Mouse (Mus musculus) heart, embryonic 14.5 days (tissue): ENCODE data around the gene Gpr84. TPM values are rescaled to one million over a fixed set of nuclear protein-coding genes. Genes with fewer than 3 reads are reported as not detected.

ENCODE experiments used
- ATAC-seq: fragments of 200-750 bp; cut with Nextera tagmentation; 2 replicates; pipeline ENCODE4 v1.8.0; 2017; ENCODE audit warnings: low read depth, moderate TSS enrichment; ENCODE audit not compliant: insufficient number of reproducible peaks, insufficient read depth, low FRiP score
- H3K27ac ChIP-seq, 2 experiments: fragments of 200-500 bp in 1 of 2; fragments of 300-500 bp in 1 of 2; sonication (generic) in 1 of 2; replicated peaks in 1 of 2; 2 replicates each; pipeline ENCODE4 v1.5.1; 2012 to 2014; ENCODE audit warnings: low read depth in 2 of 2, low read length in 2 of 2, control low read depth in 1 of 2, mild to moderate bottlenecking in 1 of 2, mixed read lengths in 1 of 2; ENCODE audit not compliant: control insufficient read depth in 1 of 2, insufficient read depth in 1 of 2
- H3K27me3 ChIP-seq: fragments of 300-500 bp; sonication (generic); 2 replicates; pipeline ENCODE4 v1.6.1; 2014; ENCODE audit warnings: mild to moderate bottlenecking, low read length, control low read depth; ENCODE audit not compliant: control insufficient read depth, insufficient read depth
- H3K36me3 ChIP-seq: fragments of 300-500 bp; sonication (generic); 2 replicates; pipeline ENCODE4 v1.6.1; 2014; ENCODE audit warnings: mild to moderate bottlenecking, control low read depth, low read length, mixed read lengths; ENCODE audit not compliant: control insufficient read depth, insufficient read depth
- H3K4me1 ChIP-seq, 2 experiments: fragments of 200-500 bp in 1 of 2; fragments of 300-500 bp in 1 of 2; sonication (generic) in 1 of 2; 2 replicates each; pipeline ENCODE4 v1.6.1; 2012 to 2014; ENCODE audit warnings: low read length in 2 of 2, control low read depth in 1 of 2, mixed read lengths in 1 of 2; ENCODE audit not compliant: control insufficient read depth in 2 of 2, insufficient read depth in 2 of 2
- H3K4me2 ChIP-seq: fragments of 300-500 bp; sonication (generic); 2 replicates; pipeline ENCODE4 v1.6.1; 2014; ENCODE audit warnings: mild to moderate bottlenecking, low read length
- H3K4me3 ChIP-seq, 2 experiments: fragments of 200-500 bp in 1 of 2; fragments of 300-500 bp in 1 of 2; sonication (generic) in 1 of 2; 2 replicates each; pipeline ENCODE4 v1.5.1; 2012 to 2014; ENCODE audit warnings: low read length in 2 of 2, mild to moderate bottlenecking in 2 of 2, control low read depth in 1 of 2, low read depth in 1 of 2, moderate library complexity in 1 of 2; ENCODE audit not compliant: control insufficient read depth in 1 of 2, insufficient read depth in 1 of 2
- H3K9ac ChIP-seq: fragments of 300-500 bp; sonication (generic); 2 replicates; pipeline ENCODE4 v1.6.1; 2014; ENCODE audit warnings: mild to moderate bottlenecking, low read length
- H3K9me3 ChIP-seq: fragments of 300-500 bp; sonication (generic); 2 replicates; pipeline ENCODE4 v1.6.1; 2016; ENCODE audit warnings: low read length, control low read depth; ENCODE audit not compliant: control insufficient read depth
- WGBS: fragments of 180-500 bp; shearing (Covaris S2); extraction: QIAGEN DNeasy Blood & Tissue Kit; methylation state at CpG from one replicate; pipeline ENCODE4 v1.1.7; 2014; 5-methylcytosine and 5-hydroxymethylcytosine counted together
- polyA plus RNA-seq: library from polyadenylated mRNA; unstranded; fragments of >200 nt; fragmentation: Nextera tagmentation; extraction: Ambion mirVana; gene quantifications from 2 replicates; pipeline ENCODE4 v1.2.1, GENCODE M21; 2014

Gene Gpr84
- polyA plus RNA-seq, 1 experiment from 2014 or later, result 0.11 TPM

DNA sequence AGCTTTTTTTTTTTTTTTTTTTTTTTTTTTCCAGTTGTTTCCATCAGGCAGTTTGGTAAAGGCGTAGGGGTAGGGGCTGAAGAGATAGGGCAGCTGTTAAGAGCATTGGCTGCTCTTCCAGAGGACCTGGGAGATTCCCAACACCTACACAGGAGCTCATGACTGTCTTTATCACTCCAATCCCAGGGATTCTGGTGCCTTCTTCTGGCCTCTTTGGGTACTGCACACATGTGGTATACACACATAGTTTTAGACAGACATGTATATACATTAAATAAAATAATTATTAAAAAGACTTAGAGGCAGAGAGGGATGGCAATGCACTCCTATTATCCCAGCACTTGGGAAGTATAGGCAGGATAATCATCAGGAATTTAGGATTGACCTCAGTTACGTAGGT is 17.0 kb downstream of the Gpr84 start:
- no peak overlapping the region for H3K27ac ChIP-seq
- no peak overlapping the region for H3K9ac ChIP-seq
- WGBS, result 97% methylated on average over 2 of the region's 2 CpGs
- H3K4me1 ChIP-seq, result peaks cover 0 to 7% of the 10 kb centered on the region in 2 experiments; a peak in 2 of 4 replicates
- no peak for ATAC-seq
- H3K4me2 ChIP-seq, result no peak overlapping the region
- peaks cover 78% of the 10 kb centered on the region for H3K36me3 ChIP-seq
- H3K4me3 ChIP-seq, result no peak overlapping the region
- H3K27me3 ChIP-seq, result no peaks in the 10 kb centered on the region
- H3K9me3 ChIP-seq, result no peaks in the 10 kb centered on the region

DNA sequence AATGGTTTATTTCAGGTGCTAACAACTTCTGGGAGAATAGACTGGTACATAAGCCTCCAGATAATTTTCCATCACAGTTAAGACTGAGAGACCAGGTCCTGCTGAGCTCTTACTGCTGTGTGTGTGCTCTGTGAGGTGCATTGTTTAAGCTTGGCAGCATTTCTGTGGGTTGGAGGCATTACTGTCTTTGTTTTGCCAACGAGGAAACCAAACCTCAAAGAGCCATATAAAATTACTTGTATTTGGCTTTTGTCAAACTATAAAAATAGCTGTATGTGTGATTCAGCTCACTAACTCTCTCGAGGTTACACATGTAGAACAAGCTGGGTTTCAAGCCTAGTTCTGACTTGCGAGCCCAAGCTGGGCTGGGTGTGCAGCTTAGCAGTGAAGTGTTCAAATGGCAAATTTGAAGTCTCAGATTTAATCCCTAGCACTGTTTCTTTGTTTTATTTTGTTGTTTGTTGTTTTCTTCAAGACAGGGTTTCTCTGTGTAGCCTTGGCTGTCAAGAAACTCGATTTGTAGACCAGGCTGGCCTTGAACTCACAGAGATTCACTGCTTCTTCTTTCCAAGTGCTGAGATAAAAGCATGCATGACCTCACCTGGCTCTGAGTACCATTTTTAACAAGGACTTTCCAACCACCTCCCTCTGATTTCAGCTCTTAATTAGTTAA is 17.6 kb downstream of the Gpr84 start:
- H3K9ac ChIP-seq, result no peak overlapping the region
- H3K27ac ChIP-seq, result no peak overlapping the region
- H3K4me1 ChIP-seq, result peaks cover 0 to 7% of the 10 kb centered on the region in 2 experiments; a peak in 2 of 4 replicates
- no peaks in the 10 kb centered on the region for H3K9me3 ChIP-seq
- ATAC-seq, result no peak
- H3K27me3 ChIP-seq, result no peaks in the 10 kb centered on the region
- H3K36me3 ChIP-seq, result peaks cover 74% of the 10 kb centered on the region
- WGBS, result 92% methylated on average over 4 of the region's 4 CpGs
- H3K4me2 ChIP-seq, result no peak overlapping the region
- H3K4me3 ChIP-seq, result no peak overlapping the region

DNA sequence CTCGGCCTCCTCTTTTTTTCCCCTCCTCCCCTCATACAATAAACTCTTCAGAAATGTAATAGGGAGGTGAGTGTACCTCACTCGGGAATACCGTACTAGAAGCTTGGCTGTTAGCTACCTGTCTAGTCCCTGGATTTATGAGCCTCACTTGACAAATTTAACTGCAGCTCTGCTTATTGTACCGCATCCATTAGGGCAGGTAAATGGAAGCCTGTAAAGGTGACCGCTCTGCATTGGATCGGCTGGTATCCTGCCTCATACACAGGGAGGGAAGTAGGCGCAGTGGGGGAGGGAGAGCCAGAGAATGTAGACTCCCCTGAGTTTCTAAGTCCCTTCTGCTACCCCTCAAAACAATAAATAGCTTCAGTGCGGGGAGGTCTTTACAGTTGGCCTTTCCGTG is 19.6 kb downstream of the Gpr84 start:
- Histone ChIP-seq H3K9me3 (no peaks in the 10 kb centered on the region), H3K27ac (no peak overlapping the region), H3K4me3 (no peak overlapping the region), H3K27me3 (no peaks in the 10 kb centered on the region), H3K9ac (no peak overlapping the region), H3K36me3 (peaks cover 59% of the 10 kb centered on the region), H3K4me1 (peaks cover 3 to 14% of the 10 kb centered on the region in 2 experiments), H3K4me2 (no peak overlapping the region)
- 87% methylated on average over 9 of the region's 9 CpGs for WGBS
- no peak for ATAC-seq

DNA sequence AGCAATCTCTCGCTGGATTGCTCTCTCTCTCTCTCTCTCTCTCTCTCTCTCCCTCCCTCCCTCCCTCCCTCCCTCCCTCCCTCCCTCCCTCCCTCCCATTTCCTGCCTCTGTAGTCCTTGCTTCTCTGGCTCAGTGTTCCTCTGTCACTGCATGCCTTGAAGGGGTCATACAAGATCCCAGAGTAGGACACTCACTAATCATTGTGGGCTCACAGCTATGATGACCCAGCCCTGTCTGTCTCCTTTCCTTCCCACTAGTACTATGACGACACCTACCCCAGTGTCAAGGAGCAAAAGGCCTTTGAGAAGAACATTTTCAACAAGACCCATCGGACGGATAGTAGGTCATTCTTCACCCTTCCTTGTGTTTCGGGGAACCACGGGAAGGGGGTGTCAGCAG is 20.0 kb downstream of the Gpr84 start:
- peaks cover 58% of the 10 kb centered on the region for H3K36me3 ChIP-seq
- ATAC-seq, result no peak

DNA sequence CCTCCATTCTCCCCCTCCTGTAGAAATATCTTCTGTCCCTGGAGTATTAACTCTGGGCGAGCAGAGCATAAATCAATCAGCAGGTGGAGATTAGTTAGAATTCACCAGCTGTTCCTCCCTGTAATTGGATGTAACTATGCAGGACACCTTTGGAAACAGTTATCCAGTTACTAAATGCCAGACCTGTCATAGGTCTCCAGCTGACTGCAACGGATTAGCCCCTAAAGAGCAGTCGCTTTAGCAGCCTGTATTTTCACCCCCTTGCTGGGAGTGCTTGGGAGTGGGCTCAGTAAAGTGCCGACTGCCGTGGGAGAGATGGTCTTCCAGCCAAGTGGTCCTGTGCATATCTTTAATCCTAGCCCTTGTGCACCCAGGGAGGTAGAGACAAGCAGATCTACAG is 20.8 kb downstream of the Gpr84 start:
- Histone ChIP-seq H3K4me1 (peaks cover 6 to 26% of the 10 kb centered on the region in 2 experiments), H3K4me2 (no peak overlapping the region), H3K27ac (no peak overlapping the region), H3K9ac (no peak overlapping the region), H3K4me3 (no peak overlapping the region), H3K9me3 (no peaks in the 10 kb centered on the region), H3K27me3 (no peaks in the 10 kb centered on the region), H3K36me3 (peaks cover 51% of the 10 kb centered on the region)
- WGBS, result 50% methylated on average over 5 of the region's 5 CpGs
- no peak for ATAC-seq

More for the DNA sequence above, 20.0 kb downstream of the Gpr84 start:
- Histone ChIP-seq H3K27ac (no peak overlapping the region), H3K9ac (no peak overlapping the region), H3K9me3 (no peaks in the 10 kb centered on the region), H3K4me2 (no peak overlapping the region), H3K4me3 (no peak overlapping the region), H3K4me1 (peaks cover 4 to 18% of the 10 kb centered on the region in 2 experiments), H3K27me3 (no peaks in the 10 kb centered on the region)
- WGBS, result 66% methylated on average over 6 of the region's 6 CpGs

DNA sequence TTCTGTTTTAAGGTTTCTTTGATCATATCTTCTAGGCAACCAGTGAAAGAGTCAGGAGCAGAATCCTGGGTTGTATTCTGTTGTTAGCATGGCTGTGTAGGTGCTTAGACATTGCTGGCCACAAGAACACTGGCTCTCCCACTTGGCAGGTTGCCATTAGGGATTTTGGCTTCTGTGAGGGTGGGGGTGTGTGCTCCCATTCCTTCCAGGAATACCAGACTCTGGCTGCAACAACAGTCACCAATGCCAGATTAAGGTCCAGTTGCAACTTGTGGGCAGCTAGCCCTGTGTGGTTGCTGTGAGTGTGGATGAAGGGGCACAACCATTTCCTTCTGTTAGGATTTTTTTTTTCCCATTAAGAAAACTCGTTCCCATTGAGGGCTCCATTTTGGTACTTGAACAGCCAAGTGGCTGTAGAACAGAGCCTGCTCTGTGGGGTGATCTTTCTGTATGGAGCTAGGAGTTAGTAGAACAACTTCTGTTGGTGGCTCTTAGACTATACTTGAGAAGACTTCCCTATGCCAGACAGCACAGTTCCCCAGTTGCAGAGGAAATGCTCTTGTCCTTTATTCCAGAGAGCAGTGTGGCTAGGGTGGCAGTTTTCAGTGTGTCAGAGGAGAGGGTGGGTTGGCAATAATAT is 24.5 kb downstream of the Gpr84 start:
- ATAC-seq, result peak; percentile 73
- H3K4me2 ChIP-seq, result 0 out of 2 replicates have a peak overlapping the region, but pooled peaks have one; percentile 1

DNA sequence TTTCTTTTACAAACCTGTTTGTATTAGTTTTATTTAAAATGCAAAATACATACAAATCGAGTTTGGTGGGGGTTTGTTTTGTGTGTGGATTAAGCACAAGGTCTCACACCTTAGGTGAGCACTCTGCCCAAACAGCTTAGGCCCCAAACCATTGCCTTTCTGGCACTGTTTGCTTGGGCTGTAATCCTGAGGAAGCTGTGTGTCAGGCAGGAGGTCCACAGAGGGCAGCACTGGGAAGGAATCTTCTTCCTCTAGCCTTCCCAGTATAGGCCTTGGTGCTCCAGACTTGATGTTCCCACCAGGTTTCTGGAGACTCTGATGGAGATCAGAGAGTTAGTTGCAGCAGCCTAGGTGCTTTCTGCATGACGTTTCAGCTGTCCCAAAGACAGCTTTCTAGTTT is 25.8 kb downstream of the Gpr84 start:
- peaks cover 12% of the 10 kb centered on the region for H3K36me3 ChIP-seq
- H3K4me1 ChIP-seq, result peaks cover 7 to 26% of the 10 kb centered on the region in 2 experiments
- H3K27me3 ChIP-seq, result no peaks in the 10 kb centered on the region
- H3K9me3 ChIP-seq, result no peaks in the 10 kb centered on the region
- no peak for ATAC-seq
- H3K27ac ChIP-seq, result peak overlapping the region; percentile 36 to 73
- no peak overlapping the region for H3K4me2 ChIP-seq
- H3K4me3 ChIP-seq, result no peak overlapping the region
- H3K9ac ChIP-seq, result peak overlapping the region; percentile 18; the same call in 1 of the 2 replicates
- 34% methylated on average over 2 of the region's 2 CpGs for WGBS

More for the DNA sequence above, 24.5 kb downstream of the Gpr84 start:
- no peak overlapping the region for H3K4me3 ChIP-seq
- peaks cover 7 to 30% of the 10 kb centered on the region in 2 experiments for H3K4me1 ChIP-seq
- no peaks in the 10 kb centered on the region for H3K27me3 ChIP-seq
- peaks cover 18% of the 10 kb centered on the region for H3K36me3 ChIP-seq
- H3K9me3 ChIP-seq, result no peaks in the 10 kb centered on the region
- H3K9ac ChIP-seq, result peak overlapping the region; percentile 18; the same call in 1 of the 2 replicates
- WGBS, result 59% methylated on average over 1 of the region's 1 CpGs
- peak overlapping the region; percentile 64 to 73 for H3K27ac ChIP-seq
